Mouse (Mus musculus) ES-E14 (cell line): ENCODE measurements around the gene Cenpw. TPM values are rescaled to one million over a fixed set of nuclear protein-coding genes. Genes with fewer than 3 reads are reported as not detected.

ENCODE experiments used
- DNase-seq: peaks from one replicate; pipeline ENCODE4 v3.0.0-alpha.2; 2013; ENCODE audit warnings: low read depth, low spot score
- H3K27ac ChIP-seq: 2 replicates; pipeline ENCODE4 v1.5.1; 2012; ENCODE audit warnings: low read depth, mild to moderate bottlenecking, low read length, moderate library complexity, mixed read lengths; ENCODE audit not compliant: poor library complexity, insufficient read depth, severe bottlenecking
- H3K36me3 ChIP-seq: 2 replicates; pipeline ENCODE4 v1.6.1; 2012; ENCODE audit warnings: mild to moderate bottlenecking, low read length, moderate library complexity, mixed read lengths; ENCODE audit not compliant: control insufficient read depth, poor library complexity, insufficient read depth, severe bottlenecking
- H3K4me1 ChIP-seq, 2 experiments: fragments of 150-350 bp in 1 of 2; sonication (generic) in 1 of 2; 2 replicates each; pipeline ENCODE4 v1.6.1; 2012; ENCODE audit warnings: low read length in 2 of 2, mild to moderate bottlenecking in 1 of 2, mixed read lengths in 1 of 2; ENCODE audit not compliant: control insufficient read depth in 2 of 2, insufficient read depth in 2 of 2, poor library complexity in 1 of 2
- H3K4me3 ChIP-seq, 2 experiments: fragments of 150-350 bp in 1 of 2; sonication (generic) in 1 of 2; 2 replicates each; pipeline ENCODE4 v1.5.1; 2012; ENCODE audit warnings: low read length in 2 of 2, low read depth in 1 of 2, mild to moderate bottlenecking in 1 of 2, mixed read lengths in 1 of 2; ENCODE audit not compliant: insufficient read depth in 1 of 2, poor library complexity in 1 of 2, severe bottlenecking in 1 of 2
- H3K9ac ChIP-seq: 2 replicates; pipeline ENCODE4 v1.6.1; 2012; ENCODE audit warnings: low read depth, mild to moderate bottlenecking, low read length, mixed read lengths; ENCODE audit not compliant: poor library complexity, insufficient read depth, severe bottlenecking
- H3K9me3 ChIP-seq: fragments of 150-350 bp; sonication (generic); 2 replicates; pipeline ENCODE4 v1.6.1; 2012; ENCODE audit warnings: low read depth, mild to moderate bottlenecking, low read length; ENCODE audit not compliant: control insufficient read depth, insufficient read depth
- CHD2 ChIP-seq: IDR thresholded peaks from 2 replicates; pipeline ENCODE4 v1.6.1; 2014; ENCODE audit warnings: mild to moderate bottlenecking, low read depth, low read length, inconsistent platforms
- HCFC1 ChIP-seq: IDR thresholded peaks from 2 replicates; pipeline ENCODE4 v1.6.1; 2012; ENCODE audit warnings: low read length, inconsistent platforms, borderline replicate concordance; ENCODE audit not compliant: insufficient read depth
- MAFK ChIP-seq: IDR thresholded peaks from 2 replicates; pipeline ENCODE4 v1.6.1; 2014; ENCODE audit warnings: mild to moderate bottlenecking, low read depth, low read length, inconsistent platforms; ENCODE audit not compliant: insufficient read depth
- ZC3H11A ChIP-seq: IDR thresholded peaks from 2 replicates; pipeline ENCODE4 v1.6.1; 2012; ENCODE audit warnings: low read depth, mild to moderate bottlenecking, inconsistent platforms, low read length, borderline replicate concordance
- ZNF384 ChIP-seq: IDR thresholded peaks from 2 replicates; pipeline ENCODE4 v1.6.1; 2012; ENCODE audit warnings: low read depth, low read length, inconsistent platforms
- in situ Hi-C, 2 experiments: fragments of 600-800 bp; cut with MboI; formaldehyde crosslinking; loops; one replicate each; pipeline ENCODE4 v1.15.1; 2025; ENCODE audit warnings: low sequenced_read_pairs in 2 of 2, inconsistent platforms in 1 of 2; ENCODE audit not compliant: unreplicated experiment in 2 of 2
- total RNA-seq: library from RNA; depleted of rRNA; stranded (reverse); fragments of 300-350 nt; gene quantifications from 2 replicates; pipeline ENCODE4 v1.2.3, GENCODE M21; 2012; rRNA removed

Cenpw gene
- 25.5 and 26.9 TPM in 2 replicates for total RNA-seq

- peak within 1 kb of the TSS; percentile 59 for H3K27ac ChIP-seq
- peak; percentile 76 for TF ChIP-seq HCFC1
- 0 out of 2 replicates have a peak, but pooled peaks have one; percentile 8 for TF ChIP-seq MAFK
- no peak for TF ChIP-seq CHD2
- in situ Hi-C loops = no loop called here
- no peaks in the 10 kb centered on the region for H3K9me3 ChIP-seq
- 0 out of 4 replicates have a peak, but pooled peaks cover 0 to 2% of the 10 kb centered on the region in 2 experiments for H3K4me1 ChIP-seq
- peaks cover 2% of the 10 kb centered on the region for H3K36me3 ChIP-seq
- H3K9ac ChIP-seq = peak within 1 kb of the TSS; percentile 95
- DNase-seq = peak; percentile 73
- H3K4me3 ChIP-seq = peak within 1 kb of the TSS; percentile 92 to 99
Measured at GRCm38 (mm10) chr10:30199916-30200826, at the start of gene Cenpw. Cenpw (minus strand) TSS chr10:30200560.

- Histone ChIP-seq H3K9me3 (no peaks in the 10 kb centered on the region), H3K9ac (no peak overlapping the region), H3K36me3 (no peaks in the 10 kb centered on the region), H3K4me3 (no peak overlapping the region), H3K27ac (no peak overlapping the region), H3K4me1 (no peaks in the 10 kb centered on the region)
- in situ Hi-C loops = no loop called here
- no peak for DNase-seq
- TF ChIP-seq MAFK = no peak
- no peak for TF ChIP-seq ZNF384
- TF ChIP-seq HCFC1 = no peak
- no peak for TF ChIP-seq ZC3H11A
- TF ChIP-seq CHD2 = no peak
Measured at GRCm38 (mm10) chr10:30249654-30250053, 49.3 kb upstream of the Cenpw start.

- Histone ChIP-seq H3K9me3 (no peaks in the 10 kb centered on the region), H3K27ac (no peak overlapping the region), H3K4me3 (peak overlapping the region; percentile 92 to 99), H3K4me1 (0 out of 4 replicates have a peak, but pooled peaks cover 0 to 2% of the 10 kb centered on the region in 2 experiments), H3K36me3 (peaks cover 2% of the 10 kb centered on the region), H3K9ac (peak overlapping the region; percentile 95)
- TF ChIP-seq HCFC1 (no peak), ZNF384 (no peak), CHD2 (no peak), ZC3H11A (no peak), MAFK (no peak)
- in situ Hi-C loops = no loop called here
- no peak for DNase-seq
Measured at GRCm38 (mm10) chr10:30199501-30199900, 859 bp downstream of the Cenpw start.

GRCm38 (mm10) chr10:30167700-30168099, 32.7 kb downstream of the Cenpw start:
- Histone ChIP-seq H3K4me1 (no peaks in the 10 kb centered on the region), H3K4me3 (no peak overlapping the region), H3K27ac (no peak overlapping the region), H3K9ac (no peak overlapping the region), H3K36me3 (no peaks in the 10 kb centered on the region), H3K9me3 (no peaks in the 10 kb centered on the region)
- in situ Hi-C loops = no loop called here
- TF ChIP-seq CHD2 (no peak), ZC3H11A (no peak), HCFC1 (no peak), MAFK (no peak), ZNF384 (no peak)
- no peak for DNase-seq
